Mouse (Mus musculus): ENCODE measurements around the gene Tmem160.

Gene Tmem160

DNA sequence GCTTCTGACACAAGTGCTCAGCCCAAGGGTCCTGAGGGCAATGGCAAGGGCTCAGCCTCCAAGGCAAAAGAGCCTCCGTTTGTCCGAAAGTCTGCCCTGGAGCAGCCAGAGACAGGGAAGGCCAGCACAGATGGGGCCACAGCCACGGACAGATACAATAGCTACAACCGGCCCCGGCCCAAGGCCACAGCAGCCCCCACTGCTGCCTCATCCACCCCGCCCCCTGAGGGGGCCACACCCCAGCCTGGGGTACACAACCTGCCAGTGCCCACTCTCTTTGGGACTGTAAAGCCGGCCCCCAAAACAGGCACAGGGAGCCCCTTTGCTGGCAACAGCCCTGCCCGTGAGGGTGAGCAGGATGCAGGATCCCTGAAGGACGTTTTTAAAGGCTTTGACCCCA lies 17.5 kb upstream of the Tmem160 start:
- CTCF ChIA-PET, result interaction anchor here (0.6 kb wide), 1 partner anchor 28 kb away, joined by 6 read pairs; no protein-coding TSS in a partner anchor

DNA sequence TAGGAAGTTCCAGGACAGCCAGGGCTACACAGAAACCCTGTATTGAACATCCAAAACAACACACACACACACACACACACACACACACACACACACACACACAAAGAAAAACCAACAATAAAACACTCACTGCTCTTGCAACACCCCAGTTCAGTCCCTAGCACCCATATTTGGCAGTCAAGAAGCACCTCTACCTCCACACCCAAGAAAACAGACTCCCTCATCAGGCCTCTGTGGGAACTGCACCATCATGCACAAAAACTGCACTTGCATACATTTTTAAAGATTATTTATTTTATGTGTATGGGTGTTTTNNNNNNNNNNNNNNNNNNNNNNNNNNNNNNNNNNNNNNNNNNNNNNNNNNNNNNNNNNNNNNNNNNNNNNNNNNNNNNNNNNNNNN lies 11.3 kb upstream of the Tmem160 start:
- CTCF ChIA-PET, result interaction anchor here (0.5 kb wide), 1 partner anchor 418 kb away, joined by 3 read pairs; no protein-coding TSS in a partner anchor

DNA sequence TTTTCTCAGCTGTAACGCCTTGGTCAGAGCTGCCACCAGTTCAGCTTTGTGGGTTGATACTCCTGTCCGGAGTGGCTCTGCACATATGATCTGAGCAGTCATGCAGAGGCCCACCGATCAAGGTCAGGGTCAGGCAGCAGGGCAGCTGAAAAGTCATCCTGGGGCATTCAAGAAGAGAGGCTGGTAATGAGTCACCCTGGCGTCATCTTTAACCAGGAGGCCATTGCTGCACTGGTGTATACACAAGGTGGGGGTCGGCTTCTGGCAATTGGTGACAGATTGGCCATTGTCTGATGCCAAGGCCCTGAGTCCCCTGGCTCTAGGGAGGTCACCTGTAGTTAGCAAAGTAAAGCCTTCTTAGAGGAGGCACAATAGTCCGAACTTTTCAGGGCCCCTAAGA lies 923 bp upstream of the Tmem160 start:
- CTCF ChIA-PET, result no interaction called here

GRCm38 (mm10) chr7:16453118-16453711 lies 636 bp downstream of the Tmem160 start:
- CTCF ChIA-PET, result interaction anchor here (0.6 kb wide), 1 partner anchor 158 kb away, joined by 3 read pairs; no protein-coding TSS in a partner anchor

- CTCF ChIA-PET, result no interaction called here
These were observed 2.4 kb downstream of the Tmem160 start for GRCm38 (mm10) chr7:16455016-16455415.

DNA sequence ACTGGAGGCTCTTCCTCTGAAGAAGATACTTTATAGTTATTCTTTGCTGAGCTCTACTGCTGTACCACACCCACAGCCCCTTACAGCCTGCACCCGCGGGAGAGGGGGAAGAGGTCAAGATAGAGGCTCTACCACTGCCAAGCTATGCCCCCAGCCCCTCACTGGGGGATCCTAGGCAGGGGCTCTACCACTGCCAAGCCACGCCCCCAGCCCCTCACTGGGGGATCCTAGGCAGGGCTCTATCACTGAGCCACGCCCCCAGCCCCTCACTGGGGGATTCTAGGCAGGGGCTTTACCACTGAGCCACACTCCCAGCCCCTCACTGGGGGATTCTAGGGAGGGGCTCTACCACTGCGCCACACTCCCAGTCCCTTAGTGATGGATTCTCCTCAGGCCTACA lies 3.7 kb downstream of the Tmem160 start:
- CTCF ChIA-PET, result no interaction called here

DNA sequence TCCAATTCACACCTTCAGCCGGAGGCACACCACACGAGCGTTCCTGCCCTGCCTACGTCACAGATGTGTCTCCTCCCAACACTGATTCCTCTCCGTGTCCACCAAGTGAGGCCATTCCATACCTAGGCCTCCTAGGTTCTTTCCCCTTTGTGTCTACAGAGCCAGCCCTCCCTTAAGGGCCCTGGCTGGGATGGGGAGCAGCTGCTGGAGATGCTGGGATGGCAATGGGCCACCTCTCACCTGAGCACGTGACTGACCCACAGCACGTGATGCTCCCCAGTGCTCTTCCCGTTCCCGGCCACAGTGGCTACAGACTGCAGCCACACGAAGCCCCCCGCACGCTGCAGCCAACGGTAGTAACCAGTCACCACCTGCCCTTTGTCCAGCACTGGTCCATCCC lies 8.0 kb downstream of the Tmem160 start:
- CTCF ChIA-PET, result no interaction called here

DNA sequence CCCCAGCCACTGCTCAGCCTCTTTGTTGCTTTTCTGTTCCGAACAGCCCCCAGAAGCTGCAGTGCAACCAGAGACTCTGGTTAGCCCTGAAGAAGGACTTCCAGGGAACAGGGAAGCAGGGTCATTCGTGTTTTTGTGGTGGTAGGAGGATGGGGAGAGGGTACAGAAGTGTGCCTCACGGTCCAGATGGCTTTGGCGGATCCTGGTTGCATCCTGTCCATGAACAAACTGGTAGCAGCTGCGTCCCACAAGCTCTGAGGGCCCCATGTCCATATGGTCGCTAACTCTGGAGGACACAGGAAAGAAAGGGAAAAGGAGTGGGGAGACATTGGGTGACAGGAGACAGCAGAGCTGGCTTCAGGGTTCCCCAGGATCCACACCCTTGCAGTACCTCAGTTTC lies 8.6 kb downstream of the Tmem160 start:
- CTCF ChIA-PET, result no interaction called here

DNA sequence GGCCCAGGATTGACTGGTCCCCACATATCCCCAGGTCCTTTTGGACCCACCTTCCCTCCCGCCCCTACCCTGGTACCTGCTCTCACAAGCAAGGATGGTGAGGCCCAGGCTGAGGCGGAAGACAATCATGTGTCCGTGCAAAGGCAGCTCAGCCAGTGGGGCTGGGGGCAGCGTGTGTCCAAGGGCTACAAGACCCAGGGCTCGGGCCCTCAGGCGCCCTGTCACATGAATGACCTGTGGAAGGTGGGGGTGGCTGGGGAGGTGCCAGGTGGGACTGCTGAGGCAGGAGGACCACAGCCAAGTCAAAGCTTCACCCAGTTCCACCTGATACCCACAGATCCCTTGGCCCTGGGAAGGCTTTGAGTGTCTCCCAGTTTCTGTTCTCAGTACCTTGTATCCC lies 9.1 kb downstream of the Tmem160 start:
- CTCF ChIA-PET, result interaction anchor here (1.3 kb wide), 1 partner anchor 35 kb away, joined by 3 read pairs; no protein-coding TSS in a partner anchor

GRCm38 (mm10) chr7:16463214-16463613 lies 10.6 kb downstream of the Tmem160 start:
- CTCF ChIA-PET, result interaction anchor here (0.6 to 1.8 kb wide), 8 partner anchors 28 to 268 kb away, joined by 3 to 11 read pairs (median 4); partner anchors contain the start of gene Sae1

GRCm38 (mm10) chr7:16465160-16465559 lies 12.6 kb downstream of the Tmem160 start:
- CTCF ChIA-PET, result interaction anchor here (0.6 kb wide), 1 partner anchor 174 kb away, joined by 4 read pairs; no protein-coding TSS in a partner anchor

DNA sequence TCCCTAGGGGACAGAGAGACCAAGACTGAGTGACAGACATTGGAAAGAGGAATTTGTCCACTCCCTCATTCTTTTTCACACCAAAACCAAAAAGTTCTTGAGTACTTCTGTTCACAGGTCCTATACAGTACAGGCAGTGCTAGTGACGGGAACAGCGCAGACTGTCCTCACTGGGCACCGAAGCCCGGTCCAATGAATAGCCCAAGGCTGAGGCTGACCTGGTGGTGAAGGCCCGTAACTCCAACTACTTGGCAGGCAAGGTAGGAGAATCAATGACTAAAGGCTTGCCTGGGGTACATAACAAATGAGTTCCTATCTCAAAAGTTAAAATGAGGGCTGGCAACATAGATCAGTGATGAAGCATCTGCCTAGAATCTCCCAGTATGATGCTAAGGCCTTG lies 13.0 kb downstream of the Tmem160 start:
- CTCF ChIA-PET, result interaction anchor here (0.6 kb wide), 1 partner anchor 174 kb away, joined by 4 read pairs; no protein-coding TSS in a partner anchor

DNA sequence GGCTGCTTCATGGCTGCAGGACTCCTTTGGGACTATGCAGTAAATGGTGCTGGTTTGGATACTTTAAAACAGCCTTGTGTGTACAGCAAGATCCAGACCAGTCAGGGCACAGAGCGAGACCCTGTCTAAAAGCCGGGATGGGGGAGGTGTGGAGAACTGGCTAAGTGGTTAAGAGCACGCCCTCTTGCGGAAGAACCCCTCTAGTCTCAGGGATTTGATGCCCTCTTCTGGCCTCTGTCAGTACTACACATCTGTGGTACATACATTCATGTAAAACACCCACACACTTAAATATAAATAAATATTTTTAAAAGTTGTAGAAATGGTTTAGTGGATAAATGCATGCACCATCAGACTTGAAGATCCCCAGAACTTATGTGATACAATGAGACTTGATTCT lies 14.0 kb downstream of the Tmem160 start:
- CTCF ChIA-PET, result interaction anchor here (0.7 kb wide), 1 partner anchor 339 kb away, joined by 3 read pairs; no protein-coding TSS in a partner anchor

DNA sequence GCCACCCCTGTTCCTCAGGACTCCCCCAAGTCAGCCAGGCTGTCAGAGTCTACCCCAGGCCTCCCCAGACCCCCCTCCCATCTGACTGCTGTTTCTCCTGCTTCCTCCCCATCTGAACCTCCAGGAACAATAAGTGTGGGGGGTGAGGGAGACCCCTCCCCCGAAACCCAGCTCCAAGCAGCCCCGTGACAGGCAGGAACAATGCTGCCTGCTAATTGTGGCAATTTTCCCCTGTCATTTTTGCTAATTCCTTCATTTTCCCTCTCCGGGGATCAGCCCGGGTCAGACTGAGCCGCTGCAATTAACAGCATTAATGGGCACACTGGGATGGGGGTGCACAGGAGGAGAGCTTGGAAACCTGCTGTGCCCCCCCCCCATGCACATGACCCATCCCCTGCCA lies 15.5 kb downstream of the Tmem160 start:
- CTCF ChIA-PET, result no interaction called here

DNA sequence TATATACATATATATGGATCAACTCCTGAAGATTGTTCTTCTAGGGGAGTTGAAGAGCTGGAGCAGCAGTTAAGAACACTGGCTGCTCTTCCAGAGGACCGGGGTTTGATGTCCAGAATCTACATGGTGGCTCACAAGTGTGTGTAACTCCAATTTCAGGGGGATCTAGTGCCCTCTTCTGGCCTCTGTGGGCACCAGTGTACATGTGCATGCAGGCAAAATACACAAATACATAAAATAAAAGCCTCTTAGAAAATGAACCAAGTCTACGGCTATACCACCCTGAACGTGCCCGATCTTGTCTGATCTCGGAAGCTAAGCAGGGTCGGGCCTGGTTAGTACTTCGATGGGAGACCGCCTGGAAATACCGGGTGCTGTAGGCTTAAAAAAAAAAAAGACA lies 19.0 kb downstream of the Tmem160 start:
- CTCF ChIA-PET, result no interaction called here

DNA sequence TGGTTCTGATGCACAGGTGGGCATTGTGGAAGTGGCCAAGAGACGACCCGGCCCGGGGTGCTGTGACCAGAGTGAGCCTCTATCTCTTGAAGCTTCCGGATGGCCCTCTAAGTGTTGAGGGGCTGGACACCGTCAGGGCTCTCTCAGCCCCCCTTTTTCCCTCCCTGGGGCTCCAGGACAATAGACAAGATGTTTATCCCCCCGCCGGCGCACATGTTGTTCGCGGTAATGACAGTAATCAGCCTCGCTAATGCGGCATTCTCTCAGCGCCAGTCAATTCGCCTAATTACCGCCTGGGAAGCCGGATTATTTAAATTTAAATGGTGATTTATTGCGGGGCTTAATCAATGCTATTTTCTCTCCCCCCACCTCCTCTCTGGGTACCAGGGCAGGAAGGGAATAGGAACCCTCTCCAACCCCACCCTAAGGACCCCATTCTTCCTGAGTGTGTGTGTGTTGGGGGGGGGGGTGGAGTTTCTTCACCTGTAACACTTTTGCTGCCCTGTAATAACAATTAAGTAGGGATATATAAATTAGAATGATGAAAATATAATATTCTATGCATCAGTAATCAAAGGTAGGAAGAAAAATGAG lies 19.6 kb downstream of the Tmem160 start:
- CTCF ChIA-PET, result no interaction called here

DNA sequence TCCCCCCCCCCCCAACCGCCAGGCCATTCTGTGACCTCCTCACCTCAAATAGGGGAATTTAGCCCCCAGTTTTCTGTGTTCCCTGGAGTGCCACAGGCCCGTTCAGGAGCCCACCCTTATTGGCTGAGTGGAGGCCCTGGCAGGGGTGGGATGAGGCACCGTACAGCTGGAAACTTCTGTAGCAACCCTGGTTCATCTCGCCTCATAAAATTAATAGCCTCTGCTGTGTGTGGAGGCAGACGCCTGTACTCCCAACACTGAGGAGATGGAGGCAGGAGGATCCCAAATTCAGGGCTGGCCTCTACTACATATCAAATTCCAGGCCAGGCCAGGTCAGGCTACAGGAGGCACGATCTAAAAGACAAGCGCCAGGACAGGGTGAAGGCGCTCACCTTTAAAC lies 21.3 kb downstream of the Tmem160 start:
- CTCF ChIA-PET, result no interaction called here

DNA sequence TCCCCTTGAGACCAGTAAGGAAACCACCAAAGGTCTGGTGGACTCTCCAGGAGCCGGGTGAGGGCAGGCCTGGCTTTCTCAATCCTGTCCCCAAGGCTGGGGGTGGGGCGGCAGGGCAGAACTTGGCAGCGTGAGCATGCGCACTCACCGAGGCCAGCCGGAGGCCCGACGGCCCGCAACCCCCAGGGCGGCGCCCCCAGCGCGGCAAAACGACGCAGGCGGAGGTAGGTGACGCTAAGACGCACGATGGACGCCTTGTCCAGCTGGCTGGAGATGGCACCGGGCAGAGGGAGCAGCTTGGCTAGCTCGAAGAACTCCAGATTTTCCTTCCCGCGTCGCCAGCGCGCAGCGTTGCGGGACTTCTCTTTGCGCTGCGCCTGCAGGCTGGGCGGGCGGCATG lies 21.9 kb downstream of the Tmem160 start:
- CTCF ChIA-PET, result no interaction called here

DNA sequence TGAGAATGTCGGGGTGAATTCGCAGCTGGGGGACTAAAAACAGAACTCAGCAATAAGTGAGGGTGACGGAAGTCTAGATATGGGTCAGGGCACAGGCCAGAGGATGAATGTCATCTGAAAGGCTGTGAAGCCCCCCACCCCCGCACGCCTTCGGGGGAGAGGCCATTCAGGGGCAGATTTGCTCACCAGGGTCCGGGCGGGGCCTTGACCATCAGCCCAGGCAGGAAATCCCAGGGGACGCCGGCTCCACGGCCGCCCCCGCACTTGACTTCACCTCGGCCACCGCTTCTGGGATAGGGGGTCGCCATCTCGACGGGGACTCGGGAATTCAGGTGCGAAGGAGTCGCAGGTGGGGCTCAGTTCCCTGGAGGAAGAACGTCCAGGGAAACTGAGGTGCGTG lies 22.7 kb downstream of the Tmem160 start:
- CTCF ChIA-PET, result no interaction called here

- CTCF ChIA-PET, result no interaction called here
These were observed 23.4 kb downstream of the Tmem160 start for GRCm38 (mm10) chr7:16475764-16476599.

- CTCF ChIA-PET, result no interaction called here
These were observed 24.0 kb downstream of the Tmem160 start for GRCm38 (mm10) chr7:16476600-16476989.

- CTCF ChIA-PET, result no interaction called here
These were observed 25.0 kb downstream of the Tmem160 start, which contains the start of gene Npas1 for GRCm38 (mm10) chr7:16477628-16478027. TSS of gene Npas1 (minus strand) at chr7:16477728.

DNA sequence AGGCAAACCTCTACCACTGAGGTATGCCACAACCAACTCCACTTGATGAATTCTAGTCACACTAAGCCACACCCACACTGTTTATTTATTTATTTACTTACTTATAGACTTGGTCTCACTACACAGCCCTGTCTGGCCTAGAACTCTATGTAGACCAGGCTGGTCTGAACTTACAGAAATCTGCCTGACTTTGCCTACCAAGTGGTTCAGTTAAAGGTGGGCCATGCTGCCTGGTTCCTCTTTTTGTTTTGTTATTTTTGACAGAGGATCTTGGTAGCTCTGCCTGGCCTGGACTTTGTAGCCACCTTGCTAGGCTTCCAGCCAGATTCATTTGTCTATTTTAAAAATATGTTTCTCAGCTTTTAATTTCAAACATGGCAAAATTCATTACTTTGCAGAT lies 36.2 kb downstream of the Tmem160 start:
- CTCF ChIA-PET, result no interaction called here
